Mouse (Mus musculus) left cerebral cortex, adult 8-10 months (tissue): ENCODE results near the gene Cnn1. TPM values are rescaled to one million over a fixed set of nuclear protein-coding genes. Genes with fewer than 3 reads are reported as not detected.
"Not testable (repeated sequence)": the region's sequence is repeated elsewhere in the genome, so short reads cannot be mapped to it uniquely, and the experiment has no call there.

Source experiments
- DNase-seq, 2 experiments: peaks; one replicate each; pipeline ENCODE4 v3.0.0; 2022; ENCODE audit warnings: low spot score in 2 of 2
- total RNA-seq, 4 experiments: library from RNA; stranded (reverse); gene quantifications; 2 replicates each; pipeline ENCODE4 v1.2.4; 2022

Cnn1 gene
- total RNA-seq, 4 experiments from 2014 or later: 0.37 to 1.2 (median 0.59) TPM

DNA sequence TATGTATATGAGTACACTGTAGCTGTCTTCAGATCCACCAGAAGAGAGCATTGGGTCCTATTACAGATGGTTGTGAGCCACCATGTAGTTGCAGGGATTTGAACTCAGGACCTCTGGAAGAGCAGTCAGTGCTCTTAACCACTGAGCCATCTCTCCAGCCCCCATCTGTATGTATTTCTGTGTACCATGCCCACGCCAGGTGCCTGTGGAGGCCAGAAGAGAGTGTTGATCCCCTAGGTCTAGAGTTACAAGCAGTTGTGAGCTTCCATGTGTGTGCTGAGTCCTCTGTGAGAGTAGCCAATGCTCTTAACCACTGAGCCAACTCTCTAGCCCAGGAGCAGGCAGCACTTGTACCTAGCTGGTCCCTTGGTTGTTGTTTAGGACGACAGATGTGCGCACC, 25.2 kb downstream of the Cnn1 start:
- DNase-seq: no peak

DNA sequence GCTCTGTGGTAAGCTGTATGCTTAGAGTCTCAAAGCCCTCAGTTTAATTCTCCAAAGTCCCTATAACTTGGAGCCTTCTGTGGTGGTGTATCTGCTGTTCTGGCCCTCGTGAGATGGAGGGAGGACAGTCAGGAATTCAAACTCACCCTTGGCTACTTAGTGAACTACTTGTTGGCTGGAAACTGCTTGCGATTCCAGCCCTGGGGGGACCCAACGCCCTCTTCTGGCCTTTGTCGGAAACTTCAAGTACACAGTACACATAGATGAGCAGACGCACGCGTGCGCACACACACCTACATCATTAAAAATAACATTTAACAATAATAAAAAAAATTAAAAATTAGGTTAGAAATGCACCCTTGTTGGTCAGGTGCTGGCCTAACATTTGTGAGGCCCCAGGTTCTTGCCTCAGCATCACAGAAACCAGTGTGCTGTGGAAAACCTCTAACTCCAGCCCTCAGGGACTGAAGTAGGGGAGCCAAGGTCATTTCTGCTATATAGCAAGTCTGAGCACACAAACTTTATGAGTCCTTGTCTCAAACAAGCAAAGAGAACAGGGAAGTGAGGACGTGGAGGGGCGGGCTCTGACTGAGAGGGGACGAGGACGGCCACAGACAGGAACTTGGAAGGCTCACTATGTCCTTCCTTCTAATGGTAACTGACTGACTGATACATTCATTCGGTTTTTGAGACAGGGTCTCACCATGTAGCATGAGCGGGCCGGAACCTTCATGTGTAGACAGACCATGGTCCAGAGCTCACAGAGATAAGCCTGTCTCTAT, 26.4 kb downstream of the Cnn1 start:
- DNase-seq: no peak

DNA sequence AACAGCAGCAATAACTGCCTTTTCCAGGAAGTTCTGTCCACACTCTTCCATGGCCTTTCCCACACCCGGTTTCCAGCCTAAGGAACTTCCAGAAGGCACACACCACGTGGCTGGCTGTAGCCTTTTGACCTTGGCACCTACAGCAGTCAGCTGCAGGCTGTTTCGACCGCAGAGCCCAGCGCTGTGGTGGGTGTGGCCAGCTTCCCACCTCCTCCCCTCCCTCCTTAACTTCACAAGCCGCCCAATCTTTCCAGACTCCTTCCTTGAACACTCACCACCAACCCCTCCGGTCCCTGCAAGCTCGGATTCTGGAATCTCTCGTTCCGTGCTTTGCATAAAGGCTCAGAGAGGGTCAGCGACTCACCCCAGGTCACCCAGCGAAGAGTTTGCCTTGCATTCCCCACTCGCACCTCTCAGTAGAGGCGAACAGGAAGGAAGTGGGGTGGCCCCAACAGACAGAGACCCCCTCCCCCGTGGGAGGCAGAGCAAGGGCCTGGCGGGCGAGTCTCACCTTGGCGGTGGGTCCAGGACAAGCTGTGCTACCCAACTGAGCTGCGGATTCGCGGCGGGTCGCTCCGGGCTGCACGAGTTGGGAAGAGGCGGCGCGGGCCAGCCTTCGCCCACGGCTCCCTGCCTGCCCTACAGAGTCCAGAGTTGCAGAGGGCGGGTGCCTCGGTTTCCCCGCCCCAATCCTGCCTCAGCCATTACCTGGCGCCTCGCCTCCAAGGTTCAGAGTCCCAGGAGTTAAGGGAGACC, 32.4 kb downstream of the Cnn1 start:
- no peak for DNase-seq

DNA sequence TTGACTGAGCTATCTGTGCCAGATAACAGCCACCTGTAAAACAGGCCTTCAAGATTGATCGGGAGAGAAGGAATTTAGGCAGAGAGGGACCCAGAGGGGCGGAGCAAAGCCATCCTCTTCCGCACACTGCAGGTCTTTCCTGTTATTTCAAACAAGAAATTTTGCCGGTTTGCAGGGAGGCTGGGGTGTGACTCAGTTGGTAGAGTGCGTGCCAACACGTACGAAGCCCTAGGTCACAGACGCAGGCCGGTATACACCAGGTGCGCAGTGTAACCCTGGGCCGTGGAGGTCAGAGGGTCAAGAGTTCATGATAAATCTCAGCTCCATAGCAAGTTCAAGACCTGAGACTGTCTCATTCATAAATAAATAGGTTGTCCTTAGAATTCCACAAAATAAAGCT, 33.2 kb downstream of the Cnn1 start:
- DNase-seq: no peak

DNA sequence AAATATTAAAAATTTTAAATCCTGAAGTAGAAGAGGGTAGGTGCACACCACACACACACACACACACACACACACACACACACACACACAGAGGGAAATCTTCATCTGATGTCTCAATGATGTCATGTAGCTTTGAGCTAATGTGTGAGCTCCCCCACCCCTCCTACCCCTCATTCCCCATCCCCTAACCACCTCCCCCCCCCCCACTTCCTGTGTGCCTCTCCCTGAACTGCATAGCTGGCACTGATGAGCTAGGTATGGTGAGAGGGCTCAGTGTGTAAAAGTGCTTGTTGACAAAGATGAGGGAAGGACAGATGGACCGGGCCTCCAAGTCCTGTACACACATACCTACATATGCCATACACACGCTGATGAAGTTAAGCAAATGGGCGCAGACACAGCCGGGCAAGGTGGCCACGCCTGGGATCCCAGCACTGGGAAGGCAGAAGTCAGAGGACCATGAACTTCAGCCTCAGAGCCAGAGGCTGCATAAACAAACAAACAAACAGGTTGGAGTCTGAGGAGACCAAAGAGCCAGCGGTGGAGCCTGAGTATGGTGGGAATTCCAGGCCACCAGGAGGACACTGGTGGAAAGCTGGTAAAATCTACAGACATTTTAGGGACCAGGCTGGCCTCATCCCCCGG, 35.4 kb downstream of the Cnn1 start:
- no peak for DNase-seq

DNA sequence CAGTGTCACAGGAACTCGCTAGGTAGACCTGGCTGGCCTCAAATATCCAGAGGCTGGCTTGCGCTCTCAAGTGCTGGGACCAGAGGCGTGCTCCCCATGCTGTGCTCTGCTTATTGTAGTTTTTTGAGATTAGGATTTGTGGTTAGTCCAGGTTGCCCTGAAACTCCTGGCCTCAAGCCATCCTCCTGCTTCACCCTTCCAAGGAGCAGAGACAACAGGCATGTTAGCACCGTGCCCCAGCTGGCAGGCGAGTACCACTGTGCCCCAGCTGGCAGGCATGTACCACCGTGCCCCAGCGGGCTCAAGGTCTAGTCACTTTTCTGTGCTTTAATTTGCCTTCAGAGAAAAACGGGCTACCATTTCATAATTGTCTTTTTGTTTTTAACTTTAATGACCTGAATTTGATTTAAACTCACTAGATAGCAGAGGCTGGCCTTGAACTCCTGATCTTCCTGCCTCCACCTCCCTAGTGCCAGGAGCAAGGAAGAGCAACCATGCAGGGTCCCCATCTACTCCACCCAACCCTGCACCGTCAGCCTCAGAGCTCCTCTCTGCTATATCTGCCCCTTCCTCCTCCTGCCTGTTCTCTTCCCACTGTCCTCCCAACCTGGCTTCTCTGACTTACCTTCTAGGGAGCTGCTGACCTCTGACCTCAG, 36.1 kb downstream of the Cnn1 start:
- DNase-seq: no peak

DNA sequence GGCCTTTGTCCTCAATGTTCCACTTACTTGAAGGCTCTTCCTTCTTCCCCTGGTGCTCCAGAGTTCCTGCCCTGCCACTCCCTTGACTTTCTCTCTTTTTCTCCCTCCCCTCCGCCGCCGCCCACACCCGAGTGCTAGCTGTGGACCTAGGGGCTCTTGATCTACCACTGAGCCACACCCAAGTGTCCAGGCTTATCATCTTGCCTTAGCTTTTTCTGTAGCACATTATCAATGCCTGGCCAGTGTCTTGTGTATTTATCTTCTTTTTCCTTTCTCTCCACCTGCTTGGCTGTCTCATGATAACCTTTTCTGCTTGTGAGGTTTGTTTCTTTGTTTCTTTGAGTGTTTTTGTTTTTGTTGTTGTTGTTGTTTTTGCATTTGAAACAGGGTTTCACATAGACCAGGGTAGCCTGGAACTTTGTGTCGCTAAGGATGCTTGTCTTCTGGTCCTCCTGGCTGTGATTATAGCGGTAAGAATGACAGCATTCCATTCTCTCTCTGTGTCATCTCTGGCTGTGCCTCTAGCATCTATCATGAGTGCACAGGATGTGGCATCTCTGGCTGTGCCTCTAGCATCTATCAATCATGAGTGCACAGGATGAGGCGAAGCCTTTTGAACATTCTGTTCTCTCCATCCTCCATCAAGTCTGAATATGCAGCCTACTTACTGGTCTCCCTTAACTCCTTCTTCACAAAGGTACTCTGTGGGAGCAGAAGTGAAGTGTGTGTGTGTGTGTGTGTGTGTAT, 36.8 kb downstream of the Cnn1 start, which contains the start of gene Acp5:
Acp5 (minus strand) TSS at position 68 of the 747 bp plus-strand sequence.
- no peak for DNase-seq

DNA sequence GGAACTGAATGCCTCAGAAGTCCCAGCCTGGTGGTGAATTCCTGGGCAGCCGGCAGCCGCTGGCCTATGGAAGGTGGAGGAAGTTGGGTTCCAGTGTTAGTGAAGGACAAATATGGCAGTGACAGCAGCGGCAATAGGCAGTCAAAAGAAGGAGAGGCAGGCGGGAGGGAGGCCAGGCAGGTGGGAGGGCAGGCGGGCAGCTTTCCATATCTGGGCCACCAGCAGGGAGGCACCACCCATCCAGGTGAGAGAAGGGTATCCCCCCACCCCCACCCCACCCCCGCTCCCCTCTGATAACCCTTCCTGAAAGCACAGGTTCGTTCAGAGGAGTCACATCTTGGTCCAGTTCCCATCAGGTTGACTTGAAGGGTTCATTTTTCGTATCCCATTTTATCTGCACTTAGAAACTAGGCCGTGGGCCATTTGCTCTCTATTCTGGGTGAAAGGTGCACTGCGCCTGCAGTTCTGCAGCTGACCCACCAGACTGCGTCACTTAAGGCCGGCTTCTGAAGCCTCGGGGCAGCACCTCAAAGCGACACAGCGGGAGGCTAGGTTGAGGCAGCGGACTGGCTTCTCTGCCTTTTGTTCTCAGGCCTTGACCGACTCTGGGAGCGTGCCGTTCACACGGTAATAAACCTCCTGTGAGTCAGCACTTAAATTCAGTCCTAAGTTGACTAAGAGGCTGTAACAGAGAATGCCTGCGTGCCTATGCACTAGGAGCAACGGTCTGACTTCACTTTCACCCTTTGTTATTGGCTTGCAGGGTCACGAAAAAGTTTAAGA, 37.9 kb downstream of the Cnn1 start:
- no peak for DNase-seq

DNA sequence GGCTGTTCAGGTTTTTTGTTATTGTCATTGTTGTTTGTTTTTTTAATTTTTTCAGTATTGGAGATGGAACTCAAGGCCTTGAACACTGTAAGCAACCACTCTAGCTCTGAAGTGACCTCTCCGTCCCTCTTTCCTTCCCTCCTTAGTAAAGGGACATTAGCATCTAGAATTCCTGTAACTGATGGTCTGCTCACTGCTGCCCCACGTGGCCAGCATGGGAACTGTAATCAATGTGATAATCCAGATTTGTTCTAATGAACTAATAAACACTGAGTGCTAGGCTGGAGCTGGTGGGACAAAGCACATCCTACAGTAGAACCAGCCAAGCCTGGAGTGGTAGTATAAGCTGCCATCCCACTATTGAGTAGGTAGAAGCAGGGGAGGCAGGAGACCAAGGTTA, 39.5 kb downstream of the Cnn1 start:
- no peak for DNase-seq

DNA sequence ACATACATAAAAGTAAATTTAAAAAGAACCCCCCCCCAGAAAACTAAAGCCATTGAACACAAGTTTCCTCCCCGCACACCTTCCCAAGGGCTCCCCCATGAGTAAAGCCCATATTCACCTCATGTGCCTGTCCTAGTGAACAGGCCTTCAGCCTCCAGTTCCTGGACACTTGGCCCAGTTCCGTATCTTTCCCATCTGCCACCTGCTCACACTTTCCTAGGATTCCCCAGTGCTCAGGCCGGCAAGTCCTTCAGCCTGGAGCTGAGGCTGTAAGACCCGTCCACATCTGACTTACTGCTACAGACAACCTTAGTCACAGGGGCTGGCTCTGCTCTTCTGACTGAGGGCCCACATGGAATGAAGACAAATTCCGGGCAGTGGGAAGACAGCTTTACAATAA, 40.7 kb downstream of the Cnn1 start:
- no peak for DNase-seq

DNA sequence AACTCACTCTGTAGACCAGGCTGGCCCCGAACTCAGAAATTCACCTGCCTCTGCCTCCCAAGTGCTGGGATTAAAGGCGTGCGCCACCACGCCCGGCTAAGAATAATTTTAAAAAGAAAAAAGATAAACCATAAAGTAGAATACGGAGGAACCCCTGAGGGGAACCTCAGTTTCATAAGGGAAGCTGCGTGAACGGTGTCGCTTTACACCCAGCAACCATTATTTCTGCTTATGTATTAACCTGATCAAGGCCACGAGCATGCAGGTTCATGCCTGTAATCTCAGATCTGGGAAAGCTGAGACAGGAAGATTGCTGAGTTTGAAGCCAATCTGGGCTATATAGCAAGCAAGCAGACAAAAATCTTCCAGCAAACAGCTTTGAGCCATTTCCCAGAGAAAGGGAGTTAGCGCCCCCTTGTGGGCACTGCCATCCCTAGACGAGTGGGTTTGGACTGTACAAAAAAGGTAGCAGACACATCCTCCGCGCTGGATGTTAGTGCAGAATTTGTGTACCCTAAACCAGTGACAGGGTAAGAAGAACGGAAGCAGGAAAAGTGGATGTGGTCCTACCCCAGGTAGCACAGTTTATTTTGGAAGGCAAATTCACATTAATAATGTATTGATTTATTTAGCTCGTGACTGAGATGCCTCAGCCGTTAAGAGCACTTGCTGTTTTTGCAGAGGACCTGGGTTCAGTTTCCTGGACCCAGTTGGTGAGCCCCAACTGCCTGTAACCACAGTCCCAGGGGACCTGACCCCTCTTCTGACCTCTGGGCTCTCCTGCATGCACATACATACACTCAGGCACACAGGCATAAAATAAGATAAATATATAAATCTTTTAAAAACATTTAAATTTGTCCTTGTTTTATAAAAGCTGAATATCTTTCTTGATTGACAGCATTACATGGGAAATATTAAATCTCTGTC, 44.4 kb downstream of the Cnn1 start:
- DNase-seq: peak; percentile 68 to 82

DNA sequence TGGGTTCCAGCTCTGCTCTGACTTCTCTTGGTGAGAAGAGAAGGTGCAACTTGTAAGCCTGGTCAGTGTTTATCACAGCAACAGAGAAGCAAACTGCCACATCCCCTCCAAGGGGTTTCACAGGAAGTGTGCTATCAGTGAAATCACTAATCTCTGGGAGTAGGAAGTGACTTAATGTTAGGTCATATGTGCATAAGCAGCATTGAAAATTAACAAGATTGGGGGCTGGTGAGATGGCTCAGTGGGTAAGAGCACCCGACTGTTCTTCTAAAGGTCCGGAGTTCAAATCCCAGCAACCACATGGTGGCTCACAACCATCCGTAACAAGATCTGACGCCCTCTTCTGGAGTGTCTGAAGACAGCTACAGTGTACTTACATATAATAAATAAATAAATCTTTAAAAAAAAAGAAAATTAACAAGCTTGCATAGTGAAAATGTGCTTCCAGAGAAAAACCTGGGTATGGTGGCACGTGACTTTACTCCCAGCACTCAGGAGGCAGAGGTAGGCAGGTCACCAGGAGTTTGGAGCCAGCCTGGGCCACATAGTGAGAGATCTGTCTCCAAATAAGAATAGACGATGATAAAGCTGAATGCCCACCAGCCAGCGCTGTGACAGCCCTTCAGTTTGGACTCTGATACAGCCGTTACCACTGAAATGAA, 45.4 kb downstream of the Cnn1 start:
- no peak for DNase-seq

DNA sequence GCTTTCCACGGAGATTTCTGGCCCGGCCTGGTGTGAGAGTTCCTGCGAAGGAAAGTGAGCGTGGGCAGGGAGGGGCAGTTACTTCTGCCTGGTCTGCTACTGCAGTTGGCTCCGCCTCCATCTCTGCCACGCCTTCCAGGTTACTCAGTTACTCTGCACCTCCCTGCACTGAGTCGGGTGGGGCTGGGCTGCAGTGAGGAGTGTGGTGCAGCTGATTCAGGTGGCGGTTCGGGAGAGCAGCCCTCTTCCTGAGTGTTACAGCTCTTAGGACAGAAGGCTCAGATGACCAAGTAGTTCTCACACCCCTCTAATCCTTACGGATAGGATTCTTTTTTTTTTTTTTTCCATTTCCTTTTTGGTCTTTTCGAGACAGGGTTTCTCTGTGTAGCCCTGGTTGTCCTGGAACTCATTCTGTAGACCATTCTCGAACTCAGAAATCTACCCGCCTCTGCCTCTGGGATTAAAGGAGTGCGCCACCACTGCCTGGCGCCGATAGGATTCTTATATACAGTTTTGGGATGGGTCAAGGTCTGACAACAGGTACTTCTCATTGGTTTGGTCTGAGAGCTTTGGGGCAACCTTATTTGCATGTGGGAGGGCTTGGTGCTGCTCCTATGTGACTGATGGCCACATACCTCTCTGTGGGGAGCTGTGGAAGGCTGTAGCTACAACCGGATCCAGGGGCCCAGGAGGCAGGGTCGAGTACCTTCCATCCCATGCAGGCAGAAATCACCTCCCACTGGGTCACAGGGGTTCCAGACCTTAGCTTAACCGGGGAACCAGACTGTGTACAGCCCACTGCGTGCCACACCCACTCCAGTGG, 50.6 kb downstream of the Cnn1 start:
- DNase-seq: no peak

DNA sequence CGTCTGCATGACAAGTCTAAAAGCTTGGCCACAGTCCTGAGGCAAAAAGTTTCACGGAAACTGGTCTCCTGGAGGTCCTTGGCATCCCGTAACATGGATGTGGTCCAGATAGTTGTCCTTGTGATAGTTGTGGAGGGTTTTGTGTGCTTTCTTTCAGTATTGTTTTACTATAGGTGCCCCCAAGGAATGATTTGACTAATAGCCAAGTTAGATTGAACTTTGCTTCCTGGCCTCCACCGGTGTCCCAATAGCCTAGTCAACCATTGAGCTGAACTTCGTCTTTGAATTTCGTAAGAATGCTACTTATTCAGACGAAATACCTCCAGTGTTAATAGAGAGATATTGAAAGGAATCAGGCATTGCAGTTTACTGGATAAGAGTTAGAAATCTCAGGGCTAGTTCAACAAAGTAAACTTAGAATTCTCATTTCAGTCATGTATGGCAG, 51.3 kb downstream of the Cnn1 start:
- not testable (repeated sequence) for DNase-seq

DNA sequence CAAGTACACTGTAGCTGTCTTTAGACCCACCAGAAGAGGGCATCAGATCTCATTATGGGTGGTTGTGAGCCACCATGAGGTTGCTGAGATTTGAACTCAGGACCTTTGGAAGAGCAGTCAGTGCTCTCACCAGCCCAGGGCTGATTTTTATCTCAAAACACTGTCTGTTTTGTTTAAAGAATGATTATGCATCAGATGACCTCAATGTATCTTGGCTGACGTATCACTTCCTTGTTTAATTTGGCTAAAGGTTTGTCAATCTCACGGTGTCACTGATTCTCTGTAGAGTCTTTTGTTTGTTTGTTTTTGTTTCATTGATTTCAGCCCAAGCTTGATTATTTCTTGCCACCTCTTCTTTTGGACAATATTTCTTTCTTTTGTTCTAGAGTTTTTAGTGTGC, 51.9 kb downstream of the Cnn1 start:
- no peak for DNase-seq

DNA sequence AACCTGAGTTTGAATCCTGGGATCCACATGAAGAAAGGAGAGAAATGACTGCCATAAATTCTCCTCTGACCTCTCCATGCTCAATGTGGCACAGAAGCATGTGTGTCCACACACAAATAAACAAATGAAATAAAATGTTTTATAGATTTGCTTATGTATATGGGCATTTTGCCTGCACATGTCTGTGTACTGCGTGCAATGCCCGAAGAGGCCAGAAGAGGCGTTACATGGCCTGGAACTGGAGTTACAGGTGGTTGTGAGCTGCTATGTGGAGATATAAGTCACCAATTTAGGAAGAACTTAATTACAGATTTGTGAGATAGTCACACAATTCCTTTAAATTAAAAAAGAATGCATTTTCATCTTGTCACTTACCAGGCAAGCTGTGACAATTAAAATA, 54.8 kb downstream of the Cnn1 start:
- no peak for DNase-seq

DNA sequence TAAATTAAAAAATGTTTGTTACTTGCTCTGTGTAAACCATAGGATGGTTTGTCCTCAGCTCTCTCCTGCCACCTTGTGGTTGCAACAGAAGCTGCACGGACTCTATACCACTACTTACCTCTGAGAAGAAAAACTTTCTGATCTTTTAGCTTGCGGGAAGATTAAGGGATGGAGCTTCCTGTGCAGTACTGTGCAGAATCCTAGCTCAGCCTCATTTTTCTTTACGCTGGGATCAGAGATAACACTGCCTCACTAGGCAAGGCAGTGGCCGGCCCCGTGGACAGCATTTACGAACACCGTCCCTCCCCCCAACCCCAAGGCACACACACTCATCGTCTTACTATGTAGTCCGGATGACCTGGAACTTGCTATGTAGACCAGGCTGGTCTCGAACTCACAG, 56.6 kb downstream of the Cnn1 start:
- DNase-seq: peak in 1 of 2 experiments; percentile 21
